23 mouse cellular contexts compared by ENCODE assay signal in genomic region chr5:22897656-22898289, GRCm38 (mm10).
A peak's percentile ranks its signal among the peaks of the same experiment; 100 is the strongest.
DNase-seq lines count a peak whose midpoint lies in the region; ATAC-seq and TF ChIP-seq lines count a peak whose summit lies in the region.
"Had no signal": no experiment of that assay in that cellular context is flagged by ENCODE, and none has a peak within 500 bp of the region (broad histone marks: within the 10 kb centered on the region; RNA-seq: fewer than 3 reads in every experiment).

No protein-coding gene starts in this region.

- intact Hi-C loops in heart, postnatal 10 days (cut with DNase I) = no loop called here

- no peak for ATAC-seq in heart, embryonic 11.5 days (replicated peaks; ENCODE audit: insufficient number of reproducible peaks, low FRiP score, low TSS enrichment)
- peak; percentile 58; the same call in 1 of the 2 replicates for ATAC-seq in midbrain, embryonic 14.5 days (ENCODE audit: low FRiP score, low TSS enrichment)
- ATAC-seq in intestine, postnatal 0 days = no peak
- ATAC-seq: intestine, embryonic 16.5 days had no signal

- H3K9ac ChIP-seq in heart, embryonic 11.5 days (ENCODE audit: low read depth, low read length) = no peak overlapping the region
- H3K9ac ChIP-seq in midbrain, embryonic 14.5 days (replicated peaks; ENCODE audit: low read length) = no peak overlapping the region
- H3K9ac ChIP-seq in intestine, postnatal 0 days (ENCODE audit: low read depth, low read length) = no peak overlapping the region
- H3K9ac ChIP-seq: embryonic facial prominence, embryonic 15.5 days; heart, embryonic 13.5 days; kidney, embryonic 15.5 days had no signal

- no peaks in the 10 kb centered on the region for H3K27me3 ChIP-seq in heart, embryonic 11.5 days (ENCODE audit: control insufficient read depth, insufficient read depth, low read length)
- no peaks in the 10 kb centered on the region for H3K27me3 ChIP-seq in midbrain, embryonic 14.5 days (ENCODE audit: control insufficient read depth, insufficient read depth, low read length)
- H3K27me3 ChIP-seq in intestine, postnatal 0 days (replicated peaks; ENCODE audit: control insufficient read depth, insufficient read depth, low read length) = no peaks in the 10 kb centered on the region
- H3K27me3 ChIP-seq: embryonic facial prominence, embryonic 15.5 days; heart, embryonic 13.5 days; kidney, embryonic 15.5 days; megakaryocyte, embryonic 14.5 days had no signal

- H3K27ac ChIP-seq in heart, embryonic 11.5 days (ENCODE audit: low read depth, low read length) = no peak overlapping the region
- peak overlapping the region; percentile 65 for H3K27ac ChIP-seq in midbrain, embryonic 14.5 days (replicated peaks; ENCODE audit: low read depth, low read length)
- no peak overlapping the region for H3K27ac ChIP-seq in intestine, postnatal 0 days (ENCODE audit: low read depth, low read length)
- H3K27ac ChIP-seq: embryonic facial prominence, embryonic 15.5 days; gastrocnemius, adult 2 months; heart, embryonic 13.5 days; kidney, embryonic 15.5 days; left cerebral cortex, adult 2 months had no signal

- no peaks in the 10 kb centered on the region for H3K9me3 ChIP-seq in heart, embryonic 11.5 days (replicated peaks; ENCODE audit: control insufficient read depth, low read length)
- no peaks in the 10 kb centered on the region for H3K9me3 ChIP-seq in midbrain, embryonic 14.5 days (ENCODE audit: control insufficient read depth, low read length)
- no peaks in the 10 kb centered on the region for H3K9me3 ChIP-seq in intestine, postnatal 0 days (ENCODE audit: control insufficient read depth)
- H3K9me3 ChIP-seq: embryonic facial prominence, embryonic 15.5 days; heart, embryonic 13.5 days; kidney, embryonic 15.5 days; megakaryocyte, embryonic 14.5 days had no signal

- 73% methylated on average over 7 of the region's 7 CpGs for WGBS in heart, embryonic 11.5 days (ENCODE audit: insufficient replicate concordance)
- 40% methylated on average over 7 of the region's 7 CpGs for WGBS in midbrain, embryonic 14.5 days
- 66% methylated on average over 7 of the region's 7 CpGs for WGBS in intestine, postnatal 0 days

- TF ChIP-seq CTCF in intestine, postnatal 0 days (IDR thresholded peaks at IDR 0.05; ENCODE audit: low read depth) = no peak

- H3K4me1 ChIP-seq in heart, embryonic 11.5 days (ENCODE audit: control insufficient read depth, insufficient read depth, low read length) = no peaks in the 10 kb centered on the region
- peaks cover 10% of the 10 kb centered on the region for H3K4me1 ChIP-seq in midbrain, embryonic 14.5 days (ENCODE audit: control insufficient read depth, insufficient read depth, low read length)
- H3K4me1 ChIP-seq in intestine, postnatal 0 days (replicated peaks; ENCODE audit: control insufficient read depth, insufficient read depth, low read length) = no peaks in the 10 kb centered on the region
- H3K4me1 ChIP-seq: embryonic facial prominence, embryonic 15.5 days; heart, embryonic 13.5 days; kidney, embryonic 15.5 days; megakaryocyte, embryonic 14.5 days had no signal

- no peak overlapping the region for H3K4me2 ChIP-seq in heart, embryonic 11.5 days
- no peak overlapping the region for H3K4me2 ChIP-seq in midbrain, embryonic 14.5 days (ENCODE audit: low read length)
- H3K4me2 ChIP-seq in intestine, postnatal 0 days (replicated peaks; ENCODE audit: low read depth) = no peak overlapping the region
- H3K4me2 ChIP-seq: embryonic facial prominence, embryonic 15.5 days; heart, embryonic 13.5 days; kidney, embryonic 15.5 days had no signal

- H3K4me3 ChIP-seq in heart, embryonic 11.5 days (ENCODE audit: low read depth, low read length) = no peak overlapping the region
- H3K4me3 ChIP-seq in midbrain, embryonic 14.5 days (replicated peaks; ENCODE audit: low read depth, low read length) = no peak overlapping the region
- H3K4me3 ChIP-seq in intestine, postnatal 0 days (ENCODE audit: low read depth, low read length) = no peak overlapping the region
- H3K4me3 ChIP-seq: embryonic facial prominence, embryonic 15.5 days; gastrocnemius, adult 2 months; heart, embryonic 13.5 days; kidney, embryonic 15.5 days; left cerebral cortex, adult 2 months; megakaryocyte, embryonic 14.5 days; myocyte had no signal

- DNase-seq in heart, adult 11 months = peak; percentile 46
- peak; percentile 32 for DNase-seq in R1 (ENCODE audit: low read depth, low spot score)
- DNase-seq in brain, embryonic 18.5 days (ENCODE audit: low read depth, low spot score) = peak; percentile 73
- DNase-seq in midbrain, embryonic 14.5 days = peak; percentile 82
- no peak for DNase-seq in heart, postnatal 10 days
- DNase-seq: B cell, adult 2 months; cerebellum, postnatal 14 days; gastrocnemius, adult 2 months; heart, postnatal 36 days; kidney, postnatal 4 days; layer of hippocampus, adult 9-11 months; left cerebral cortex, postnatal 4 days; liver; right cerebral cortex, adult 18-20 months had no signal

- H3K36me3 ChIP-seq in heart, embryonic 11.5 days (ENCODE audit: control insufficient read depth, insufficient read depth, low read length) = no peaks in the 10 kb centered on the region
- H3K36me3 ChIP-seq in midbrain, embryonic 14.5 days (ENCODE audit: control insufficient read depth, insufficient read depth, low read length) = no peaks in the 10 kb centered on the region
- no peaks in the 10 kb centered on the region for H3K36me3 ChIP-seq in intestine, postnatal 0 days (ENCODE audit: control insufficient read depth, insufficient read depth)
- H3K36me3 ChIP-seq: embryonic facial prominence, embryonic 15.5 days; heart, embryonic 13.5 days; kidney, embryonic 15.5 days had no signal

Comparison
In these comparisons a context has a peak if more than half of its experiments do, and no peak if none do; other contexts are left out.
1. DNase-seq: peak in heart, adult 11 months (single experiment), R1 (single experiment), brain, embryonic 18.5 days (single experiment) and midbrain, embryonic 14.5 days (single experiment); none in heart, postnatal 10 days (0 of 2).